Mouse (Mus musculus) frontal cortex, adult 2 months (tissue): ENCODE results near the gene Trim6. TPM values are rescaled to one million over a fixed set of nuclear protein-coding genes. Genes with fewer than 3 reads are reported as not detected.

Experiments
- polyA plus RNA-seq: library from polyadenylated mRNA; depleted of rRNA; stranded (reverse); fragments of >200 nt; gene quantifications from 2 replicates; pipeline ENCODE4 v1.2.3, GENCODE M21; 2012; rRNA removed

The Trim6 gene
- polyA plus RNA-seq, 1 experiment: 0.56 TPM

Other genes starting within 250 kb of the Trim6 start
- gene Olfr635, start 247.6 kb upstream of the Trim6 start, polyA plus RNA-seq: not detected in 2 replicates
- gene Olfr638, start 220.0 kb upstream of the Trim6 start, polyA plus RNA-seq: not detected in 2 replicates
- gene Olfr639, start 201.5 kb upstream of the Trim6 start, polyA plus RNA-seq: not detected in 2 replicates
- gene Olfr640, start 193.2 kb upstream of the Trim6 start, polyA plus RNA-seq: 0.11 TPM in 1 of 2 replicates, not detected in the other
- not detected in 2 replicates for gene Olfr641, start 183.3 kb upstream of the Trim6 start, polyA plus RNA-seq
- gene Olfr642, start 166.1 kb upstream of the Trim6 start, polyA plus RNA-seq: not detected in 2 replicates
- gene 4930516K23Rik, start 157.3 kb upstream of the Trim6 start, polyA plus RNA-seq: not detected in 2 replicates
- 0.02 TPM in 1 of 2 replicates, not detected in the other for gene Olfr644, start 146.9 kb upstream of the Trim6 start, polyA plus RNA-seq
- not detected in 2 replicates for gene Olfr645, start 133.3 kb upstream of the Trim6 start, polyA plus RNA-seq
- not detected in 2 replicates for gene Olfr646, start 113.9 kb upstream of the Trim6 start, polyA plus RNA-seq
- gene Ubqln5, start 89.0 kb upstream of the Trim6 start, polyA plus RNA-seq: not detected in 2 replicates
- not detected in 2 replicates for gene Olfr643, start 81.4 kb upstream of the Trim6 start, polyA plus RNA-seq
- gene Ubqln3, start 75.5 kb upstream of the Trim6 start, polyA plus RNA-seq: not detected in 2 replicates
- gene Ubqlnl, start 68.2 kb upstream of the Trim6 start, polyA plus RNA-seq: not detected in 2 replicates
- 0.06 and 0.82 TPM in 2 replicates for gene Olfm5, start 54.0 kb upstream of the Trim6 start, polyA plus RNA-seq
- gene Olfr648, start 35.4 kb upstream of the Trim6 start, polyA plus RNA-seq: 0.08 and 0.16 TPM in 2 replicates
- 0.23 TPM in 1 of 2 replicates, not detected in the other for gene Olfr649, start 22.8 kb upstream of the Trim6 start, polyA plus RNA-seq
- gene Trim34a, start 25.7 kb downstream of the Trim6 start, polyA plus RNA-seq: 4.0 and 4.1 TPM in 2 replicates
- gene Trim5, start 69.3 kb downstream of the Trim6 start, polyA plus RNA-seq: 0.65 and 0.72 TPM in 2 replicates
- 5.0 and 6.0 TPM in 2 replicates for gene Trim12a, start 96.7 kb downstream of the Trim6 start, polyA plus RNA-seq
- 0.04 TPM in 1 of 2 replicates, not detected in the other for gene Trim34b, start 110.7 kb downstream of the Trim6 start, polyA plus RNA-seq
- 2.1 and 2.8 TPM in 2 replicates for gene Trim12c, start 134.6 kb downstream of the Trim6 start, polyA plus RNA-seq
- 0.12 and 0.27 TPM in 2 replicates for gene Trim30b, start 151.1 kb downstream of the Trim6 start, polyA plus RNA-seq
- gene Trim30c, start 182.0 kb downstream of the Trim6 start, polyA plus RNA-seq: 0.04 TPM in 1 of 2 replicates, not detected in the other
- gene Trim30a, start 246.4 kb downstream of the Trim6 start, polyA plus RNA-seq: 2.6 and 2.8 TPM in 2 replicates